Mouse (Mus musculus) left cerebral cortex, postnatal 14 days (tissue): Measurements from ENCODE around the gene Klrb1c. TPM values are rescaled to one million over a fixed set of nuclear protein-coding genes. Genes with fewer than 3 reads are reported as not detected.
"Not testable (repeated sequence)": the region's sequence is repeated elsewhere in the genome, so short reads cannot be mapped to it uniquely, and the experiment has no call there.

Source experiments
- DNase-seq, 2 experiments: peaks; one replicate each; pipeline ENCODE4 v3.0.0; 2021 to 2022; ENCODE audit warnings: low spot score in 2 of 2, mixed read lengths in 1 of 2
- intact Hi-C: fragments of 180-260 bp; cut with DNase I; formaldehyde crosslinking; loops from one replicate; pipeline ENCODE4 v1.15.1; 2025
- total RNA-seq, 2 experiments: library from RNA; stranded (reverse); gene quantifications; 2 replicates each; pipeline ENCODE4 v1.2.3; 2021

Klrb1c gene
- total RNA-seq, 2 experiments from 2014 or later: not detected

DNA sequence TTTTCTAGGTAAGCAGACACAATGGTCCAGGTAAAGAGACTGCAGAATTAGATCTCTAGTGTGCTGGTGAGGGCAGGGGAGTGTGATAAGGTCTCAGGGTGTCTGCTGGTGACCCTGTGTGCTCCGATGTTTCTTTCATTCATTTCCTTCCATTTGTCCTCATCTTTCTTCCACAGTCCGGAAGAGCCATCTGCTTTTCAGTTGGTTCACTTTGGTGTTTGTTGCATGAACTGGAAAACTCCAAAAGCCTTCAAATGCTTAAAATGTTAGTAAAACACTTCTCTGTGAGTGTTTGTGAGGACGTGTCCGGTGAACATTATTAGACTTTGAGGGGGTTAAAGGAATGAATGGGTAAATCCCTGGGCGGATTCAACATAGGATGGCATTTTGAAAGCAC, 27.9 kb downstream of the Klrb1c start:
- intact Hi-C loops: loop anchor here (2.0 to 10.0 kb wide), 2 partner anchors 82 to 474 kb away; no protein-coding TSS in a partner anchor
- DNase-seq: no peak

DNA sequence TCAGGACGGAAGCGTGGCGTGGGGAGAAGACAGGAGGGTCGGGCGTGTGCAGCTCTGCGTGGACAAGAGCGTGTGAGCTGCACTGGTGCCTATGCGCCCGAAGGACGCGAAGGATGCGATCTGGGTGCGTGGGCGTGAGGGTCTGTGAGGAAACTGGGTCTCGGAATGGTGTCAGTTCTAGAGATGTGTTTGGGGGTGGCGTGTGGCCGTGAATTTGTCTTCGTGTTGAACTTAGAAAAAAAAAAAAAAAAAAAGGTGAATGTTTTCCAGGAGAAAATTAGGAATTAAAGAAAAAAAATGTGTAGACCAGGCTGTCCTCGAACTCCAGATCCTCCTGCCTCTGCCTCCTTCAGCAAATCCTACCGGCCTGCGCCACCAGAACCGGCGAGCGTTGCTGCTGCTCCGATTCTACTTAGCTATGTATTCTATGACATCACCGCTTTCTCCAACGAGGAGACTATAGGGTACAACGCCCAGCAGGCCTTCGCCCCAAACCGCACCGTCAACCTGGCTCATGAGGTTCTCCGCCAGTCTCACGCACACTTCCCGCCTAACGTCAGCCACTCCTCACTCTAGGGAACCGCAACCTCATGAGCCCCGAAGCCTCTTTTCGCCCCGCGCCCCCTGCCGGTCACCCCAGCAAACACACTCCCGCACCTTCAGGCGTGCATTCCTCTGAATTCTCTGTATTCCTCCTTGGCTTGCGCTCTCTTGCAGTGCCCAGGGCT, 28.4 kb downstream of the Klrb1c start:
- intact Hi-C loops: loop anchor here (2.0 to 10.0 kb wide), 2 partner anchors 82 to 474 kb away; no protein-coding TSS in a partner anchor
- DNase-seq: peak; percentile 91

DNA sequence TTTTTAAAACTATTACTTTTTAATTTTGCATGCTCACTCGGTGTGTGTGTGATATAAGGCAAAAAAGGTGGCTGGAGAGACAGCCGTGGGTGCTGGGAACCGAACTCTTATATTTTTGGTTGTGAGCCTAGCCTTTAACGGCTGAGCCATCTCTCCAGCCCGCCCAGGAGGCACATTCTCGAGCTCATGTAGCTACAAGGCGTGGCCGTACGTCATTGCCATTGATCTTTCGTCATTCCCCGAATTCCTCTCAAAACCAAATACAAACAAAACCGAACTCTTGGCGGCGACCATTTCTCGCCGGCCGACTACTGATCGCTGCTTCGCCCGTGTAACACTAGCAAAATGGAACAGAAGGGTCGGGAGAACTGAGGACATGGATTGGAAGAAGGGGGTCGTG, 29.0 kb downstream of the Klrb1c start:
- DNase-seq: peak; percentile 93 to 95
- intact Hi-C loops: loop anchor here (2.0 to 10.0 kb wide), 2 partner anchors 83 to 475 kb away; no protein-coding TSS in a partner anchor

DNA sequence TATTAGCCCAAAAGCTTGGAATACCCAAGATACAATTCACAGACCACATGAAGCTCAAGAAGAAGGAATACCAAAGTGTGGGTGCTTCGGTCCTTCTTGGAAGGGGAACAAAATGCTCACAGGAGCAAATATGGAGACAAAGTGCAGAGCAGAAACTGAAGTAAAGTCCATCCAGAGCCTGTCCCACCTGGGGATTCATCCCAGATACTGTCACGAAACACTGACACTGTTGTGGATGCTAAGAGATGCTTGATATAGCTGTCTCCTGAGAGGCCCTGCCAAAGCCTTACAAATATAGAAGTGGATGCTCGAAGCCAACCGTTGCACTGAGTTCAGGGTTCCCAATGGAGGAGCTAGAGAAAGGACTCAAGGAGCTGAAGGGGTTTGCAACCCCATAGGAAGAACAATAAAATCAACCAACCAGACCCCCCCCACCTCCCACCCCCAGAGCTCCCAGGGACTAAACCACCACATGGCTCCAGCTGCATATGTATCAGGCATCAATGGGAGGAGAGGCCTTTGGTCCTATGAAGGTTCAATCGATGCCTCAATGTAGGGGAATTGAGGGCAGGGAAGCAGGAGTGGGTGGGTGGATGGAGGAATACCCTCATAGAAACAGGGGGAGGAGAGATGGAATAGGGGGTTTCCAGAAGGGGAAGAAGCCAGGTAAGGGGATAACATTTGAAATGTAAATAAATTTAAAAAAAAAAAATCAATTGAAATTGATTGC, 29.6 kb downstream of the Klrb1c start:
- no peak for DNase-seq
- intact Hi-C loops: no loop called here

DNA sequence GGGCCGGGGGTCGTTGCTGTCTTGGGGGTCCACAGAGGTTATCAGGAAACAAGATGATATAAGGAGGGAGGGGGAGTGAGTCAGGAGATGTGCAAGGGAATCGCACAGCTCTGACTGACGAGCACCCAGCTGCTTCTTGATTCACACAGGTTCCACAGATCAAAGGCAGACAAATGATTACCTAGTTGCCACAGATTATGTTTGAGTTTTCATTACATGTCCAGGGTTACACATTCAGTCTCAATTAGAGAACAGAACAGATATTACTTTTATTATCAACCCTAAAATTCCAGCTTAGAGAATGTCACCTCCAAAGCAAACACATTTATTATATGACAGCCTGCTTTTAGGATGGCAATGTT, 33.6 kb downstream of the Klrb1c start:
- DNase-seq, intact Hi-C loops: not testable (repeated sequence)

DNA sequence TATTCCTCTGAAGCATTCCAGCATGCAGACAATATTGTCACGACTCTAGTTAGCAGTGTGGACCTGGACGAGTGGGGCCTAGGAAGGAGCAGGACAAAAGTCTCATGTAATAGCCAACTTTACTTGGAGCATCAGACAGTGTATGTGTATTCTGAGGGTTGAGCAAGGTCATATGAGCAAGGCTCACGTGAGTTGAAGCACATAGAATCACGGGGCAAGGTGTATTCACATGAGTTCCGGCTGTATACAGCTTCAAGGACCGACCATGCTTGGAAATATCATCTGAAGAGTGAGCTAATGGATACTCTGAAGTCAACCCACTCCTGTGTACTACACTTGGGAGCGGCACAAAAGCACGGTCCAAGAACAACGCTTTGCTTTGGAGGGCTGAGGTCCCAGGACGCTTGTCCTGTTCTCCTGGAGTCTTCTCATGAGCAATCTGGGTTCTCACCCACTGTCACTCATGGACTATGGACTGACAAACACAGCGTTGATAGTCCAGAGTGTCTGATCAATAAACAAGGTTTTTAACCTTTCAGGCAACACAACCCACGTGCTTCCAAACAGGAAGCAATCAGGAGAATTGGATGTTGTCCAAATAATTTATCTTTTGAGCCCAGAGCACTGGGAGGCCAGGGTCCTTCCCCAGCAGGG, 34.1 kb downstream of the Klrb1c start:
- DNase-seq: not testable (repeated sequence)
- intact Hi-C loops: loop anchor here (5.0 kb wide), 1 partner anchor 153 kb away; no protein-coding TSS in a partner anchor

DNA sequence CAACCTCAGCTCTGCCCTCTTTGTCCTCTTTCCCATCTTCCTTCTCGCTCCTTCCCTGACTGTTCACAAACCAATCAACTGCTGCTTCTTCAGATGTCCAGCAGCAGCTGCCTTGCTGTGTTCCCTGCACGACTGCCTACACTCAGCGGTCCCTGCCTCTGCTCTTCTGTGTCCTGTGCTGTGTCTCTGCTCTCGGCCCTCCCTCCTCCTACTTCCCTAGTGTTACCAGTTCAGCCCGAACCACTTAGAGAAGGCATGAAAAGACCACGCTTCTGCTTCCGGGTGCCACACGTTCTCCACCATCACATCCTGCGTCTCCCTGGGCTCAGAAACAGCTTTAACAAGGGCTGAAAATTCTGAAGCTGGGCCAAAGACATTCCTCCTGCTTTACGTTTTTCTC, 34.8 kb downstream of the Klrb1c start:
- DNase-seq: peak in 1 of 2 experiments; percentile 51
- intact Hi-C loops: loop anchor here (5.0 kb wide), 1 partner anchor 152 kb away; no protein-coding TSS in a partner anchor

DNA sequence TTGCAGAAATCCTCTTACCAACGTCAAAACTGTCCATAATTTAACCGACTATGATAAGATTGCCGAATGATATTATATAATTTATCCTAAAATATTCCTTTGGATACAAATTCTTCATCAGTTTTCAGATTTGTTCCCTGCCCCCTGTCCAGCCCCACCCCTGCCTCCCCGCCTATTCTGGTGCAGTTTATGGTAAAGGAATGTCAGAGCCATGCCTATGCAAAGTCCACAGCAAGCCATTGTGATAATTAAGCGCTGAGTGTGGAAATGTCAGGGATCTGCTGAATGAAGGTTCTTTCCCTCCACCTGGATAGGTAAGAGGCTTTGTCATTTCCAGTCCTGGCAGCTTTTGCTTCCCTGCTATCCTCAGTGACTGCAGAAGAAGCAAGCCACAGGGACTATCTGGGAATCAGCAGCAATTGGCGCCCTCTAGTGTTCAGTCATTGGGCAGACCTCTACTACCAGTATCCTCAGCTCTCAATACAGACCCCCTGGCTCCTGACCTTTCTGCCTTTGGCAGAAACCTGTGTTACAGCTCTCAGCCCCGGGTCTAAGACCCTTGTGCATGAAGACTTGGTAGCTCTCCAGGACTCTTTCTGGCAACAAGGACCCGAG, 35.3 kb downstream of the Klrb1c start:
- peak; percentile 94 to 96 for DNase-seq
- intact Hi-C loops: loop anchor here (2.0 to 5.0 kb wide), 2 partner anchors 123 to 151 kb away; no protein-coding TSS in a partner anchor

DNA sequence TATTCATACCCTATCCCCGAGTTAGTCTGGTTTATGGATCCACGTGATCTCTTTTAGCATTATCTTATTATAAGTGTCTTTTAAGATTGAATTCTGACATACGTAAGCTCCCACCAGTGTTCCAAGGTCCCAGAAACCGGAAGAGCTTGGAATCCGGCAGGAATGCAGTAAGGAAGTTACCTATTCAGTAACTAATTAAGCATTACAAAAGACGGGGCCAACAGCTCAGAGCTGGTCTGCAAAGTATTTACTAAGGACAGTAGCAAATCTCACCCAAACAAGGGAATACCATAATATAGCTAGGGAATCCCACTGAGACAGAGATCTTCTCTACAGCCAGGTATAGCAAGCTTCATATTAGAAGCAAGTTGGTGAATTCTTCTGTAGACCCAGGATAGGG, 42.0 kb downstream of the Klrb1c start:
- intact Hi-C loops, DNase-seq: not testable (repeated sequence)

DNA sequence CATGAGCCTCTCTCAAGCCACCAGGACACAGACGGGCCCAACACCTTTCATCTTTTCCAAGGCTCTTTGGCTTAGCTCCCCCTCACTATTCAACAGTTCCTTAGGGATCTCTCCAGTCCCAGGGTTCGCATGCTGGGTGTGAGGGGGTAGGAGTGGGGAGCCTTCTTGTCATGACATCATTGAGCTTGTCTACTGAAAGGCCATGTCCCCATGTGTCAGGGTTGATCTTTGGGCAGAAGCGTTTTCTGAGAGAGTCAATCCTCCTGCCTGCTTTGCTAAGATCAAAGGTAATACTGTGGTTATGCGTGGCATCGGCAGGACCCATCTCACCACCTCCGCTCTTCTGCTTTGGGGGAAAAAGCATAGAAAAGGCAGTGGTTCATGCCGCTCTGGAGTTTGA, 51.6 kb downstream of the Klrb1c start:
- no peak for DNase-seq
- intact Hi-C loops: no loop called here

DNA sequence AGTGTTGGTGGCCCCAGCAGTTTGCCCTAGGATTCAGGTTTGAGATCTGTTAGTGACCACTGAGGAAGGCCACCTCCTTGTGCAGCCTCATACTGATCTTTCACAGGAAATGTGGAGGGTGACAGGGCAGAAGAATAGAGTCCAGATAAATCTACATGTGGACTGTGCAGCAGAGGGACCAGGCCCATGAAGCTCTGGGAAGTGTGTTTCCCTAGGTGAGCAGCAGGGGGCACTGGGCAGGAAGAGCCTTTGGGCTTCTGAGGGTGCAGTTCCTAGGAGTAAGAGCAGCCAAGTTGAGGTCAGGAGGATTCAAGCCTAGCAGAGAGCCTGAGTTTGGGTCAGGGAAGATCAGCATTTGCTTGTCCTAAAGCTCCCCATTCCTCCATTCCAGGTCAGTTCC, 52.9 kb downstream of the Klrb1c start:
- DNase-seq: no peak
- intact Hi-C loops: no loop called here

DNA sequence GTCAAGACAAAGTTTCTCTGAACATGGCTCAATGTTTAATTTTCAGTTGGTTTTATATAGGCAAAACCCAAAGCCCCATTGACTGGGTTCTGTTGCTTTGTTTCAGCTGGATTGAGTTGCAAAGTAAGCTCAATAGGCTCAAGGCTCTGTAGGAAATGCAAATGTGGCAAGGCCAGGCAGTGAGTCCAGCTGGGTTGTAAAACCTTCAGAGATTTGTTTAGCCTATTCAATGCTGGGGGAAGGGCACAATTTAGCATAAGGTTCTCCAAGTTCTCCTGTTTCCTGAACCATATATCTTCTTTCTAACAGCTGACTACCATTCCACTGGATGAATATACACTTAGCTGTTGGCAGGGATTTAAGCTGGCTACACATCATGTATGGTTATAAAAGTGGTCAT, 54.1 kb downstream of the Klrb1c start:
- DNase-seq: no peak
- intact Hi-C loops: no loop called here

DNA sequence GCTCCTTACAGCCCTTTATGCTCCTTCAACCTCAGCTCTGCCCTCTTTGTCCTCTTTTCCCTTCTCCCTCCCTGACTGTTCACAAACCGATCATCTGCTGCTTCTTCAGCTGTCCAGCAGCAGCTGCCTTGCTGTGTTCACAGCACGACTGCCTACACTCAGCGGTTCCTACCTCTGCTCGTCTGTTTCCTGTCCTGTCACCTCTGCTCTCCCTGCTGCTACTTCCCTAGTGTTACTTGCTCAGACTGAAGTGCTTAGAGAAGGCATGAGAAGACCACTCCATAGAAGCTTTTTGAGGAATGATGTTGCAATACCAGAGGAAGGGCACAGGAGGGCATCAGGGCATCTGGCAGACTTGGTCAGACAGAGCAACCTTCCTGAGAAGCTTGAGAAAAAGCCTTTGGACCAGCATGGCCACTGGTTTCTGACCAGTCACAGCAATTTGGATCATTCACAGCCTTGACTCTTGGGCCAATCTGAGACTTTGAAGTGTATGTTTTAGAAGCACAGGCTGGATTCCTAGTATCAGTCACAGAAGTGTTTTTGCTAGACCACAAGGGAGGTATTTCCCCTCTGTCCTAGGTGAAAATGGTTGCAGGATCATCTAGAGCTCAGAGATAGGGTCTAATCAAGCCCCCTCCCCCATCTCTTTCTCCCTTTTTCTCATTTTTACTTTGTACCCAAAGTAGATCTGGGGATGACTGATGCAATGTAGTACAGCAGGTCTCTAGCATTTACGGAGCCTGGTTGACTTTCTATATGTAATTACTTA, 54.9 kb downstream of the Klrb1c start:
- intact Hi-C loops: no loop called here
- no peak for DNase-seq

DNA sequence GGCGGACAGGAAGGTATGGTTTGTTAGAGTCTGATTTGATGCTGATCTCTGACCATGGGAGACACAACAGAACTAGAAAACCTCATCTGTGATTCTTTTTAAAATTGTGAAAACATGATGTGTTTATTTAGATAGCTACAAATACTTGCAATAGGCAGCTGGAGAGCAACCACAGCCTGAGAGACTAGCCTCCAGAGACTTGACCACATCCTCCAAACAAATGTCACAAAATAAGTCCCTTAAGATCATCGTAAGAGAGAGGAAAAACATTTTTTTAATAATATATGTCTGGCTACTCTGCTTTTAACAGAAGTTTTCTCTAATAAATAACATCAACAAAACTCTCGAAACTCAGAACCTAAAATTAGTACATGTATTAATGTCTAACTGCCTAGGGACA, 57.0 kb downstream of the Klrb1c start:
- intact Hi-C loops: no loop called here
- DNase-seq: no peak

Other genes with a start within 250 kb of the Klrb1c start
- 10 to 100 TPM; 15.3 to 19.5 TPM for gene A2ml1, start 207.6 kb downstream of the Klrb1c start, total RNA-seq
- gene Klrb1a, start 165.7 kb downstream of the Klrb1c start, total RNA-seq: not detected
- not detected for gene Clec2h, start 126.8 kb downstream of the Klrb1c start, total RNA-seq
- gene Klrb1, start 66.2 kb downstream of the Klrb1c start, total RNA-seq: under 1 TPM in 1 of 2 experiments, not detected in 1; 0.47 TPM
- not detected for gene Gm44511, start 37.1 kb upstream of the Klrb1c start, total RNA-seq
- not detected for gene Klrb1b, start 37.1 kb upstream of the Klrb1c start, total RNA-seq
- gene Clec2i, start 98.4 kb upstream of the Klrb1c start, total RNA-seq: under 1 TPM in 1 of 2 experiments, not detected in 1; 0.15 TPM
- 1 to 10 TPM in 1 of 2 experiments, under 1 TPM in 1; 0.97 to 1.3 TPM for gene BC035044, start 101.9 kb upstream of the Klrb1c start, total RNA-seq
- gene Clec2g, start 145.2 kb upstream of the Klrb1c start, total RNA-seq: 1 to 10 TPM in 1 of 2 experiments, not detected in 1; 1.5 TPM